Mouse (Mus musculus) CH12.LX (cell line): Measurements from ENCODE around the gene Lpar5. TPM values are rescaled to one million over a fixed set of nuclear protein-coding genes. Genes with fewer than 3 reads are reported as not detected.

Source experiments
- DNase-seq: peaks from one replicate; pipeline ENCODE4 v3.0.0-alpha.2; 2013; ENCODE audit errors: extremely low read depth
- H3K27ac ChIP-seq: 2 replicates; pipeline ENCODE4 v1.5.1; 2012; ENCODE audit warnings: low read depth, mild to moderate bottlenecking, control low read depth, moderate library complexity; ENCODE audit not compliant: insufficient read depth
- H3K27me3 ChIP-seq: replicated peaks from 2 replicates; pipeline ENCODE3; 2012; ENCODE audit warnings: inconsistent platforms
- H3K36me3 ChIP-seq, 2 experiments: replicated peaks in 1 of 2; 2 replicates each; pipeline versions ENCODE3 to v1.6.1; 2012; ENCODE audit warnings: inconsistent platforms in 1 of 2, low read length in 1 of 2, mild to moderate bottlenecking in 1 of 2, mixed read lengths in 1 of 2, moderate library complexity in 1 of 2; ENCODE audit not compliant: control insufficient read depth in 1 of 2, insufficient read depth in 1 of 2
- H3K4me1 ChIP-seq, 2 experiments: 2 replicates each; pipeline ENCODE4 v1.6.1; 2012; ENCODE audit warnings: inconsistent platforms in 1 of 2, moderate library complexity in 1 of 2; ENCODE audit not compliant: insufficient read depth in 2 of 2, control insufficient read depth in 1 of 2
- H3K4me2 ChIP-seq: 2 replicates; pipeline ENCODE4 v1.6.1; 2012; ENCODE audit warnings: low read depth, mild to moderate bottlenecking, control low read depth; ENCODE audit not compliant: poor library complexity, insufficient read depth, severe bottlenecking
- H3K4me3 ChIP-seq, 3 experiments: fragments of 150-350 bp in 1 of 3; sonication (generic) in 1 of 3; replicated peaks in 1 of 3; 2 replicates each; pipeline versions ENCODE3 to v1.5.1; 2011 to 2012; ENCODE audit warnings: low read depth in 2 of 3, low read length in 2 of 3, mild to moderate bottlenecking in 2 of 3, moderate library complexity in 2 of 3, control low read depth in 1 of 3, improper control_type of control experiment in 1 of 3, inconsistent platforms in 1 of 3, mixed read lengths in 1 of 3; ENCODE audit not compliant: poor library complexity in 1 of 3
- H3K79me2 ChIP-seq: replicated peaks from 2 replicates; pipeline ENCODE4 v1.6.1; 2012; ENCODE audit warnings: mild to moderate bottlenecking, moderate library complexity; ENCODE audit not compliant: control insufficient read depth, poor library complexity, insufficient read depth, severe bottlenecking; ENCODE audit errors: extremely low read depth
- H3K9ac ChIP-seq: 2 replicates; pipeline ENCODE4 v1.6.1; 2012; ENCODE audit warnings: low read depth, mild to moderate bottlenecking, control low read depth, moderate library complexity; ENCODE audit not compliant: insufficient read depth
- H3K9me3 ChIP-seq: replicated peaks from 2 replicates; pipeline ENCODE3; 2012; ENCODE audit warnings: low read length, inconsistent platforms, mixed read lengths
- BHLHE40 ChIP-seq: IDR thresholded peaks from 2 replicates; pipeline ENCODE4 v1.6.1; 2011; ENCODE audit warnings: mild to moderate bottlenecking, low read depth, low read length, improper control_type of control experiment
- CHD1 ChIP-seq: IDR thresholded peaks from 2 replicates; pipeline ENCODE4 v1.6.1; 2012; ENCODE audit warnings: low read depth, low read length, improper control_type of control experiment, inconsistent platforms
- CHD2 ChIP-seq: IDR thresholded peaks from 2 replicates; pipeline ENCODE4 v1.6.1; 2011; ENCODE audit warnings: low read length, improper control_type of control experiment
- EP300 ChIP-seq: IDR thresholded peaks from 2 replicates; pipeline ENCODE4 v1.6.1; 2011; ENCODE audit warnings: low read length, improper control_type of control experiment
- ETS1 ChIP-seq: conservative IDR thresholded peaks from 2 replicates; pipeline ENCODE4 v1.6.1; 2012; ENCODE audit warnings: low read depth, mild to moderate bottlenecking, inconsistent platforms, low read length, improper control_type of control experiment, moderate library complexity
- JUND ChIP-seq: conservative IDR thresholded peaks from 2 replicates; pipeline ENCODE4 v1.6.1; 2011; ENCODE audit warnings: low read depth, low read length, improper control_type of control experiment
- MAFK ChIP-seq: IDR thresholded peaks from 2 replicates; pipeline ENCODE4 v1.6.1; 2011; ENCODE audit warnings: low read length, improper control_type of control experiment; ENCODE audit not compliant: insufficient replicate concordance
- MAX ChIP-seq: IDR thresholded peaks from 2 replicates; pipeline ENCODE4 v1.6.1; 2011; ENCODE audit warnings: low read length, improper control_type of control experiment
- MYC ChIP-seq: IDR thresholded peaks from 2 replicates; pipeline ENCODE4 v1.6.1; 2011; ENCODE audit warnings: low read depth, mild to moderate bottlenecking, improper control_type of control experiment, low read length
- NELFE ChIP-seq: IDR thresholded peaks from 2 replicates; pipeline ENCODE4 v1.6.1; 2011; ENCODE audit warnings: low read depth, low read length, improper control_type of control experiment
- PAX5 ChIP-seq: IDR thresholded peaks from 2 replicates; pipeline ENCODE4 v1.6.1; 2012; ENCODE audit warnings: low read length, inconsistent platforms, mixed read lengths
- RAD21 ChIP-seq: IDR thresholded peaks from 2 replicates; pipeline ENCODE4 v1.6.1; 2011; ENCODE audit warnings: low read depth, mild to moderate bottlenecking, low read length, improper control_type of control experiment, moderate library complexity
- UBTF ChIP-seq: IDR thresholded peaks from 2 replicates; pipeline ENCODE4 v1.6.1; 2012; ENCODE audit warnings: low read depth, mild to moderate bottlenecking, inconsistent platforms, low read length, improper control_type of control experiment, moderate library complexity
- USF1 ChIP-seq: IDR thresholded peaks from 2 replicates; pipeline ENCODE4 v1.6.1; 2014; ENCODE audit warnings: low read depth, mild to moderate bottlenecking, inconsistent platforms, low read length, improper control_type of control experiment
- USF2 ChIP-seq: conservative IDR thresholded peaks from 2 replicates; pipeline ENCODE4 v1.6.1; 2011; ENCODE audit warnings: low read depth, low read length, improper control_type of control experiment
- ZNF384 ChIP-seq: IDR thresholded peaks from 2 replicates; pipeline ENCODE4 v1.6.1; 2012; ENCODE audit warnings: low read depth, low read length, improper control_type of control experiment, inconsistent platforms
- dilution Hi-C: fragments of 300-500 bp; cut with MboI; formaldehyde crosslinking; loops from 2 replicates; pipeline ENCODE4 v1.14.3; 2020; ENCODE audit warnings: low sequenced_read_pairs; ENCODE audit not compliant: extremely low pct_unique_long_range_greater_than_20kb, extremely low pct_ligation_motif_present
- in situ Hi-C: fragments of 300-500 bp; cut with MboI; formaldehyde crosslinking; loops from 3 replicates; pipeline ENCODE4 v1.14.3; 2019; ENCODE audit warnings: low sequenced_read_pairs, low pct_ligation_motif_present, low pct_unique_long_range_greater_than_20kb, mixed read lengths
- polyA plus RNA-seq: library from polyadenylated mRNA; unstranded; fragments of >175 nt; gene quantifications from 2 replicates; pipeline ENCODE4 v1.2.1, GENCODE M21; 2012; ENCODE audit warnings: low read depth; ENCODE audit not compliant: insufficient read length
- total RNA-seq, 2 experiments: library from RNA; depleted of rRNA; stranded (reverse); fragments of 300-350 nt in 1 of 2; fragments of >200 nt in 1 of 2; gene quantifications; 2 replicates each; pipeline ENCODE4 v1.2.3; 2012 to 2014

Gene Lpar5
- total and polyA plus RNA-seq, 3 experiments: 4.5 to 25.9 (median 4.8) TPM

- in situ Hi-C loops (no loop called here), dilution Hi-C loops (no loop called here)
- peaks cover 16 to 26% of the 10 kb centered on the region in 2 experiments for H3K4me1 ChIP-seq
- H3K27me3 ChIP-seq: no peaks in the 10 kb centered on the region
- no peak overlapping the region for H3K4me3 ChIP-seq
- H3K79me2 ChIP-seq: peaks cover 44% of the 10 kb centered on the region
- H3K4me2 ChIP-seq: no peak overlapping the region
- H3K9me3 ChIP-seq: peaks cover 2% of the 10 kb centered on the region
- no peak overlapping the region for H3K9ac ChIP-seq
- no peak for DNase-seq
- TF ChIP-seq NELFE: no peak
- no peak for TF ChIP-seq PAX5
- no peak for TF ChIP-seq ETS1
- TF ChIP-seq CHD2: no peak
- no peak for TF ChIP-seq CHD1
- no peak for TF ChIP-seq USF2
- TF ChIP-seq UBTF: no peak
- TF ChIP-seq MYC: no peak
- H3K27ac ChIP-seq: no peak overlapping the region
- peaks cover 76 to 85% of the 10 kb centered on the region in 2 experiments for H3K36me3 ChIP-seq
Observed at GRCm38 (mm10) chr6:125101444-125101843, 33.7 kb downstream of the Lpar5 start.

GRCm38 (mm10) chr6:125104223-125104622 is 36.5 kb downstream of the Lpar5 start:
- Histone ChIP-seq H3K79me2 (peaks cover 22% of the 10 kb centered on the region), H3K27ac (no peak overlapping the region), H3K4me2 (no peak overlapping the region), H3K9ac (no peak overlapping the region), H3K36me3 (peaks cover 89 to 96% of the 10 kb centered on the region in 2 experiments), H3K9me3 (peaks cover 10% of the 10 kb centered on the region), H3K27me3 (no peaks in the 10 kb centered on the region), H3K4me1 (peaks cover 4 to 10% of the 10 kb centered on the region in 2 experiments), H3K4me3 (no peak overlapping the region)
- in situ Hi-C loops: no loop called here
- dilution Hi-C loops: no loop called here
- TF ChIP-seq CHD1 (no peak), JUND (no peak), BHLHE40 (no peak), RAD21 (no peak), MAFK (no peak), NELFE (no peak), UBTF (no peak), EP300 (no peak), ZNF384 (no peak), MAX (no peak), USF1 (no peak), USF2 (no peak)
- no peak for DNase-seq
